ENCODE assay signal across 7 mouse cellular contexts in the genomic region with DNA sequence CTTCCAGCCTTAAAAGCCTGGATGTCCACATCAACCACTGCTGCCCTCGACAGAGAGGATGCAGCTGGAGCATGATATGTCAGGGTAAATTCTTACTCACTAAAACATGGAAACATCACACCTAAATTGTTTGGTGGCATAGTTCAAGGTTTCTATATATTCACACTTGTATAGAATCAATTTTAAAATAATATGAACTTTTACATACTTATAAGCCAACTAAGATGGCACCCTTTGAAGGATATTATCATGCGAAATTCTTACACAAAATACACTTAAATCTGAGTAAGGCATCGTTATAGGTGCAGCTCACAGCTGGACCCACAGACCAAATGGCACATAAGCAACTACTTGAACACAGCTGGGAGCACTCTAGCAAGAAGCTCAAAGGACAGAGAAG. TPM values are rescaled to one million over a fixed set of nuclear protein-coding genes. Genes with fewer than 3 reads are reported as not detected.
A peak's percentile ranks its signal among the peaks of the same experiment; 100 is the strongest.
DNase-seq lines count a peak whose midpoint lies in the region; ATAC-seq lines count a peak whose summit lies in the region.
"Not testable (repeated sequence)": the region's sequence is repeated elsewhere in the genome, so short reads cannot be mapped to it uniquely, and the experiment has no call there.

Gene Raet1d (plus strand): TSS at position 301 of the 400 bp plus-strand sequence.

- H3K4me1 ChIP-seq in embryonic facial prominence, embryonic 14.5 days (ENCODE audit: control insufficient read depth, insufficient read depth, low read length); heart, embryonic 11.5 days (ENCODE audit: control insufficient read depth, insufficient read depth, low read length); hindbrain, embryonic 12.5 days; kidney, embryonic 16.5 days (ENCODE audit: insufficient read depth, low read length); liver, embryonic 11.5 days (replicated peaks; ENCODE audit: control insufficient read depth, insufficient read depth, low read length); midbrain, embryonic 11.5 days (ENCODE audit: control insufficient read depth, insufficient read depth, low read length); stomach, embryonic 14.5 days (ENCODE audit: control insufficient read depth, insufficient read depth, low read length): not testable (repeated sequence)

- H3K4me3 ChIP-seq in embryonic facial prominence, embryonic 14.5 days (ENCODE audit: low read depth, low read length); heart, embryonic 11.5 days (ENCODE audit: low read depth, low read length); hindbrain, embryonic 12.5 days; kidney, embryonic 16.5 days (ENCODE audit: low read length); liver, embryonic 11.5 days (ENCODE audit: low read depth, low read length); midbrain, embryonic 11.5 days (ENCODE audit: low read depth, low read length); stomach, embryonic 14.5 days (ENCODE audit: low read depth, low read length): not testable (repeated sequence)

- H3K9ac ChIP-seq in embryonic facial prominence, embryonic 14.5 days (ENCODE audit: low read depth, low read length); heart, embryonic 11.5 days (ENCODE audit: low read depth, low read length); hindbrain, embryonic 12.5 days; kidney, embryonic 16.5 days (replicated peaks; ENCODE audit: low read length); liver, embryonic 11.5 days (ENCODE audit: low read depth, low read length); midbrain, embryonic 11.5 days (ENCODE audit: low read length); stomach, embryonic 14.5 days (replicated peaks; ENCODE audit: low read depth, low read length): not testable (repeated sequence)

- H3K4me2 ChIP-seq in embryonic facial prominence, embryonic 14.5 days (ENCODE audit: low read depth, low read length): peak within 1 kb of the TSS; percentile 39; the same call in 1 of the 2 replicates
- not testable (repeated sequence) for H3K4me2 ChIP-seq in heart, embryonic 11.5 days; hindbrain, embryonic 12.5 days (replicated peaks); midbrain, embryonic 11.5 days
- H3K4me2 ChIP-seq in kidney, embryonic 16.5 days (replicated peaks; ENCODE audit: low read depth, low read length): peak within 1 kb of the TSS; percentile 38; the same call in 1 of the 2 replicates
- H3K4me2 ChIP-seq in liver, embryonic 11.5 days: peak within 1 kb of the TSS; percentile 39
- H3K4me2 ChIP-seq in stomach, embryonic 14.5 days (replicated peaks; ENCODE audit: low read depth, low read length): peak within 1 kb of the TSS; percentile 27; the same call in 1 of the 2 replicates

- H3K9me3 ChIP-seq in embryonic facial prominence, embryonic 14.5 days (ENCODE audit: control insufficient read depth, low read length); heart, embryonic 11.5 days (replicated peaks; ENCODE audit: control insufficient read depth, low read length); hindbrain, embryonic 12.5 days (replicated peaks); kidney, embryonic 16.5 days (ENCODE audit: low read length); liver, embryonic 11.5 days (ENCODE audit: control insufficient read depth, low read length); midbrain, embryonic 11.5 days (ENCODE audit: control insufficient read depth, low read length); stomach, embryonic 14.5 days (ENCODE audit: control insufficient read depth, low read depth, low read length): not testable (repeated sequence)

- H3K36me3 ChIP-seq in embryonic facial prominence, embryonic 14.5 days (ENCODE audit: control insufficient read depth, insufficient read depth, low read length); heart, embryonic 11.5 days (ENCODE audit: control insufficient read depth, insufficient read depth, low read length); hindbrain, embryonic 12.5 days; kidney, embryonic 16.5 days (ENCODE audit: insufficient read depth, low read length); liver, embryonic 11.5 days (ENCODE audit: control insufficient read depth, insufficient read depth, low read length); midbrain, embryonic 11.5 days (ENCODE audit: control insufficient read depth, insufficient read depth, low read length); stomach, embryonic 14.5 days (ENCODE audit: control insufficient read depth, insufficient read depth, low read length): not testable (repeated sequence)

- H3K27ac ChIP-seq in embryonic facial prominence, embryonic 14.5 days (replicated peaks; ENCODE audit: low read depth, low read length); heart, embryonic 11.5 days (ENCODE audit: low read depth, low read length); hindbrain, embryonic 12.5 days; kidney, embryonic 16.5 days (ENCODE audit: low read length); liver, embryonic 11.5 days (ENCODE audit: low read depth, low read length); midbrain, embryonic 11.5 days (ENCODE audit: low read depth, low read length); stomach, embryonic 14.5 days (ENCODE audit: low read length): not testable (repeated sequence)

- DNase-seq in embryonic facial prominence, embryonic 14.5 days (ENCODE audit: low spot score); liver, embryonic 11.5 days (ENCODE audit: low spot score); midbrain, embryonic 11.5 days (ENCODE audit: low spot score, missing footprints): not testable (repeated sequence)

- not testable (repeated sequence) for H3K27me3 ChIP-seq in embryonic facial prominence, embryonic 14.5 days (replicated peaks; ENCODE audit: control insufficient read depth, insufficient read depth, low read length); heart, embryonic 11.5 days (ENCODE audit: control insufficient read depth, insufficient read depth, low read length); hindbrain, embryonic 12.5 days; kidney, embryonic 16.5 days (ENCODE audit: insufficient read depth, low read length); liver, embryonic 11.5 days (replicated peaks; ENCODE audit: control insufficient read depth, insufficient read depth, low read length); midbrain, embryonic 11.5 days (ENCODE audit: control insufficient read depth, insufficient read depth, low read length); stomach, embryonic 14.5 days (ENCODE audit: control insufficient read depth, insufficient read depth, low read length)

- 76% methylated on average over 3 of the region's 3 CpGs for WGBS in embryonic facial prominence, embryonic 14.5 days
- WGBS in heart, embryonic 11.5 days (ENCODE audit: insufficient replicate concordance): 59% methylated on average over 3 of the region's 3 CpGs
- 75% methylated on average over 3 of the region's 3 CpGs for WGBS in hindbrain, embryonic 12.5 days
- 78% methylated on average over 3 of the region's 3 CpGs for WGBS in kidney, embryonic 16.5 days
- 72% methylated on average over 3 of the region's 3 CpGs for WGBS in liver, embryonic 11.5 days
- WGBS in midbrain, embryonic 11.5 days: 73% methylated on average over 3 of the region's 3 CpGs
- 81% methylated on average over 3 of the region's 3 CpGs for WGBS in stomach, embryonic 14.5 days

- ATAC-seq in embryonic facial prominence, embryonic 14.5 days (ENCODE audit: low read depth); heart, embryonic 11.5 days (replicated peaks; ENCODE audit: insufficient number of reproducible peaks, low FRiP score, low TSS enrichment); hindbrain, embryonic 12.5 days (ENCODE audit: low FRiP score); kidney, embryonic 16.5 days (ENCODE audit: low FRiP score, low TSS enrichment); liver, embryonic 11.5 days (replicated peaks; ENCODE audit: low FRiP score); midbrain, embryonic 11.5 days (ENCODE audit: low FRiP score); stomach, embryonic 14.5 days (ENCODE audit: insufficient number of reproducible peaks, insufficient read depth, low FRiP score, low read depth): not testable (repeated sequence)

RNA-seq across cellular contexts. Expression of gene Raet1d, which starts in this region (rescaled TPM):
- polyA plus RNA-seq in embryonic facial prominence, embryonic 14.5 days (2014; fragmentation: Nextera tagmentation; extraction: Ambion mirVana): 11.1 and 17.0 TPM in 2 replicates
- 13.4 and 14.8 TPM in 2 replicates for polyA plus RNA-seq in heart, embryonic 11.5 days (2014; fragmentation: Nextera tagmentation; extraction: Ambion mirVana)
- polyA plus RNA-seq in hindbrain, embryonic 12.5 days (2016; fragmentation: Nextera tagmentation; extraction: Ambion mirVana): 12.3 and 12.6 TPM in 2 replicates
- 13.1 and 14.0 TPM in 2 replicates for polyA plus RNA-seq in kidney, embryonic 16.5 days (2015; fragmentation: Nextera tagmentation; extraction: Ambion mirVana)
- 8.0 and 8.1 TPM in 2 replicates for polyA plus RNA-seq in liver, embryonic 11.5 days (2014; fragmentation: Nextera tagmentation; extraction: Ambion mirVana)
- polyA plus RNA-seq in midbrain, embryonic 11.5 days (2014; fragmentation: Nextera tagmentation; extraction: Ambion mirVana): 18.0 and 18.8 TPM in 2 replicates
- 11.4 and 11.7 TPM in 2 replicates for polyA plus RNA-seq in stomach, embryonic 14.5 days (2014; fragmentation: Nextera tagmentation; extraction: Ambion mirVana)
